11 mouse cellular contexts compared by ENCODE assay signal in the genomic region with DNA sequence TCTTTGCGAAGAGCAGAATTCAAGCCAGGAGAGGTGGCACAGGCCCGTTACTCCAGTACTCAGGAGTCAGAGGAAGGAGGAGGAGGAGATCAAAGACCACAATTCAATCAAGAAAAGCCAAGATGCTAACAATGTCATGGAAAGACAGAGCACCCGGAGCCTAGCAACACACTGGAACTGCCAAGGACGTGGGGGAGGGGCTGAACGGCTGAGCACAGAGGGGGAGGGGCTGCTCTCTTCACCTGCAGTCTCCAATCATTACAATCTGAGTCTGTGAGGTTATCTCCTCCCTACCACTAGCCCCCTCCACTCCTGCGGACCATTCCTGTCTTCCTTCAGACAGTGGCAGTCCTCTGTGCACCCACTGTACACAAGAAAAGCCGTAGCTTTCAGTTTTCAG.
DNase-seq lines count a peak whose midpoint lies in the region; ATAC-seq and TF ChIP-seq lines count a peak whose summit lies in the region.
"Had no signal": no experiment of that assay in that cellular context is flagged by ENCODE, and none has a peak within 500 bp of the region (broad histone marks: within the 10 kb centered on the region; RNA-seq: fewer than 3 reads in every experiment).

No protein-coding gene starts in this region.

- H3K9me3 ChIP-seq in stomach, embryonic 14.5 days (ENCODE audit: control insufficient read depth, low read depth, low read length), result no peaks in the 10 kb centered on the region
- H3K9me3 ChIP-seq in stomach, postnatal 0 days (ENCODE audit: control insufficient read depth, low read length), result no peaks in the 10 kb centered on the region
- no peaks in the 10 kb centered on the region for H3K9me3 ChIP-seq in hindbrain, embryonic 15.5 days
- H3K9me3 ChIP-seq: heart, embryonic 12.5 days had no signal

- H3K27ac ChIP-seq in stomach, embryonic 14.5 days (ENCODE audit: low read length), result no peak overlapping the region
- H3K27ac ChIP-seq in stomach, postnatal 0 days (replicated peaks), result no peak overlapping the region
- H3K27ac ChIP-seq in hindbrain, embryonic 15.5 days (replicated peaks), result peak overlapping the region; percentile 56; the same call in 1 of the 2 replicates
- H3K27ac ChIP-seq: macrophage had no signal

- H3K4me1 ChIP-seq in stomach, embryonic 14.5 days (ENCODE audit: control insufficient read depth, insufficient read depth, low read length), result no peaks in the 10 kb centered on the region
- no peaks in the 10 kb centered on the region for H3K4me1 ChIP-seq in stomach, postnatal 0 days (replicated peaks; ENCODE audit: control insufficient read depth, insufficient read depth)
- H3K4me1 ChIP-seq in hindbrain, embryonic 15.5 days (replicated peaks), result peaks cover 22% of the 10 kb centered on the region

- 36% methylated on average over 7 of the region's 7 CpGs for WGBS in stomach, embryonic 14.5 days
- 44% methylated on average over 7 of the region's 7 CpGs for WGBS in stomach, postnatal 0 days
- WGBS in hindbrain, embryonic 15.5 days, result 37% methylated on average over 7 of the region's 7 CpGs

- H3K9ac ChIP-seq in stomach, embryonic 14.5 days (replicated peaks; ENCODE audit: low read depth, low read length), result no peak overlapping the region
- no peak overlapping the region for H3K9ac ChIP-seq in stomach, postnatal 0 days (ENCODE audit: low read length)
- no peak overlapping the region for H3K9ac ChIP-seq in hindbrain, embryonic 15.5 days
- H3K9ac ChIP-seq: heart, embryonic 12.5 days had no signal

- peak; percentile 25 for DNase-seq in adrenal gland, adult 8-10 months
- no peak for DNase-seq in adrenal gland, postnatal 4 days (ENCODE audit: low spot score in 2 of 2)
- no peak for DNase-seq in stomach, postnatal 0 days (ENCODE audit: low spot score)
- no peak for DNase-seq in gastrocnemius, postnatal 25 days
- no peak for DNase-seq in left cerebral cortex, adult 11 months (ENCODE audit: low spot score)
- no peak for DNase-seq in layer of hippocampus, adult 8-10 months (ENCODE audit: low spot score in 2 of 2)

- ATAC-seq in stomach, embryonic 14.5 days (ENCODE audit: insufficient number of reproducible peaks, insufficient read depth, low FRiP score, low read depth), result peak; percentile 39; the same call in 1 of the 2 replicates
- ATAC-seq in stomach, postnatal 0 days (ENCODE audit: low FRiP score, low TSS enrichment), result no peak; the same call in 1 of the 2 replicates
- ATAC-seq in hindbrain, embryonic 15.5 days (ENCODE audit: low FRiP score, low read depth), result no peak
- ATAC-seq: Patski had no signal

- no peak overlapping the region for H3K4me3 ChIP-seq in stomach, embryonic 14.5 days (ENCODE audit: low read depth, low read length)
- no peak overlapping the region for H3K4me3 ChIP-seq in stomach, postnatal 0 days (ENCODE audit: low read depth, low read length)
- no peak overlapping the region for H3K4me3 ChIP-seq in hindbrain, embryonic 15.5 days
- H3K4me3 ChIP-seq: heart, embryonic 12.5 days had no signal

- TF ChIP-seq CTCF in stomach, postnatal 0 days (IDR thresholded peaks at IDR 0.05; ENCODE audit: low read depth), result no peak

- H3K27me3 ChIP-seq in stomach, embryonic 14.5 days (ENCODE audit: control insufficient read depth, insufficient read depth, low read length), result no peaks in the 10 kb centered on the region
- no peaks in the 10 kb centered on the region for H3K27me3 ChIP-seq in stomach, postnatal 0 days (ENCODE audit: control insufficient read depth, insufficient read depth, low read length)
- no peaks in the 10 kb centered on the region for H3K27me3 ChIP-seq in hindbrain, embryonic 15.5 days
- H3K27me3 ChIP-seq: heart, embryonic 12.5 days; Patski had no signal

- H3K4me2 ChIP-seq in stomach, embryonic 14.5 days (replicated peaks; ENCODE audit: low read depth, low read length), result no peak overlapping the region
- no peak overlapping the region for H3K4me2 ChIP-seq in stomach, postnatal 0 days (replicated peaks; ENCODE audit: low read depth)
- no peak overlapping the region for H3K4me2 ChIP-seq in hindbrain, embryonic 15.5 days
- H3K4me2 ChIP-seq: heart, embryonic 12.5 days had no signal

- TF ChIP-seq EP300 in stomach, postnatal 0 days (optimal IDR thresholded peaks at IDR 0.05), result no peak

- H3K36me3 ChIP-seq in stomach, embryonic 14.5 days (ENCODE audit: control insufficient read depth, insufficient read depth, low read length), result peaks cover 56% of the 10 kb centered on the region
- H3K36me3 ChIP-seq in stomach, postnatal 0 days (ENCODE audit: control insufficient read depth, insufficient read depth, low read length), result peaks cover 22% of the 10 kb centered on the region
- peaks cover 63% of the 10 kb centered on the region for H3K36me3 ChIP-seq in hindbrain, embryonic 15.5 days
